Mouse (Mus musculus) CH12.LX (cell line): Measurements from ENCODE around the gene Armc8. TPM values are rescaled to one million over a fixed set of nuclear protein-coding genes. Genes with fewer than 3 reads are reported as not detected.
A peak's percentile ranks its signal among the peaks of the same experiment; 100 is the strongest.

Experiments used
- DNase-seq: peaks from one replicate; pipeline ENCODE4 v3.0.0-alpha.2; 2013; ENCODE audit errors: extremely low read depth
- H3K27ac ChIP-seq: 2 replicates; pipeline ENCODE4 v1.5.1; 2012; ENCODE audit warnings: low read depth, mild to moderate bottlenecking, control low read depth, moderate library complexity; ENCODE audit not compliant: insufficient read depth
- H3K27me3 ChIP-seq: replicated peaks from 2 replicates; pipeline ENCODE3; 2012; ENCODE audit warnings: inconsistent platforms
- H3K36me3 ChIP-seq, 2 experiments: replicated peaks in 1 of 2; 2 replicates each; pipeline versions ENCODE3 to v1.6.1; 2012; ENCODE audit warnings: inconsistent platforms in 1 of 2, low read length in 1 of 2, mild to moderate bottlenecking in 1 of 2, mixed read lengths in 1 of 2, moderate library complexity in 1 of 2; ENCODE audit not compliant: control insufficient read depth in 1 of 2, insufficient read depth in 1 of 2
- H3K4me1 ChIP-seq, 2 experiments: 2 replicates each; pipeline ENCODE4 v1.6.1; 2012; ENCODE audit warnings: inconsistent platforms in 1 of 2, moderate library complexity in 1 of 2; ENCODE audit not compliant: insufficient read depth in 2 of 2, control insufficient read depth in 1 of 2
- H3K4me2 ChIP-seq: 2 replicates; pipeline ENCODE4 v1.6.1; 2012; ENCODE audit warnings: low read depth, mild to moderate bottlenecking, control low read depth; ENCODE audit not compliant: poor library complexity, insufficient read depth, severe bottlenecking
- H3K4me3 ChIP-seq, 3 experiments: fragments of 150-350 bp in 1 of 3; sonication (generic) in 1 of 3; replicated peaks in 1 of 3; 2 replicates each; pipeline versions ENCODE3 to v1.5.1; 2011 to 2012; ENCODE audit warnings: low read depth in 2 of 3, low read length in 2 of 3, mild to moderate bottlenecking in 2 of 3, moderate library complexity in 2 of 3, control low read depth in 1 of 3, improper control_type of control experiment in 1 of 3, inconsistent platforms in 1 of 3, mixed read lengths in 1 of 3; ENCODE audit not compliant: poor library complexity in 1 of 3
- H3K79me2 ChIP-seq: replicated peaks from 2 replicates; pipeline ENCODE4 v1.6.1; 2012; ENCODE audit warnings: mild to moderate bottlenecking, moderate library complexity; ENCODE audit not compliant: control insufficient read depth, poor library complexity, insufficient read depth, severe bottlenecking; ENCODE audit errors: extremely low read depth
- H3K9ac ChIP-seq: 2 replicates; pipeline ENCODE4 v1.6.1; 2012; ENCODE audit warnings: low read depth, mild to moderate bottlenecking, control low read depth, moderate library complexity; ENCODE audit not compliant: insufficient read depth
- H3K9me3 ChIP-seq: replicated peaks from 2 replicates; pipeline ENCODE3; 2012; ENCODE audit warnings: low read length, inconsistent platforms, mixed read lengths
- BHLHE40 ChIP-seq: IDR thresholded peaks from 2 replicates; pipeline ENCODE4 v1.6.1; 2011; ENCODE audit warnings: mild to moderate bottlenecking, low read depth, low read length, improper control_type of control experiment
- CHD1 ChIP-seq: IDR thresholded peaks from 2 replicates; pipeline ENCODE4 v1.6.1; 2012; ENCODE audit warnings: low read depth, low read length, improper control_type of control experiment, inconsistent platforms
- CHD2 ChIP-seq: IDR thresholded peaks from 2 replicates; pipeline ENCODE4 v1.6.1; 2011; ENCODE audit warnings: low read length, improper control_type of control experiment
- CTCF ChIP-seq, 2 experiments: IDR thresholded peaks in 1 of 2; conservative IDR thresholded peaks in 1 of 2; 2 replicates each; pipeline ENCODE4 v1.5.1; 2011 to 2012; ENCODE audit warnings: low read depth in 2 of 2, low read length in 2 of 2, improper control_type of control experiment in 1 of 2, inconsistent platforms in 1 of 2, mild to moderate bottlenecking in 1 of 2, moderate library complexity in 1 of 2
- E2F4 ChIP-seq: IDR thresholded peaks from 2 replicates; pipeline ENCODE4 v1.6.1; 2011; ENCODE audit warnings: low read depth, low read length, improper control_type of control experiment; ENCODE audit not compliant: insufficient replicate concordance
- ELF1 ChIP-seq: IDR thresholded peaks from 2 replicates; pipeline ENCODE4 v1.6.1; 2014; ENCODE audit warnings: low read depth, mild to moderate bottlenecking, inconsistent platforms, low read length, improper control_type of control experiment
- EP300 ChIP-seq: IDR thresholded peaks from 2 replicates; pipeline ENCODE4 v1.6.1; 2011; ENCODE audit warnings: low read length, improper control_type of control experiment
- ETS1 ChIP-seq: conservative IDR thresholded peaks from 2 replicates; pipeline ENCODE4 v1.6.1; 2012; ENCODE audit warnings: low read depth, mild to moderate bottlenecking, inconsistent platforms, low read length, improper control_type of control experiment, moderate library complexity
- GABPA ChIP-seq: IDR thresholded peaks from 2 replicates; pipeline ENCODE4 v1.6.1; 2012; ENCODE audit warnings: low read depth, low read length, improper control_type of control experiment, inconsistent platforms; ENCODE audit not compliant: insufficient replicate concordance
- IRF4 ChIP-seq: IDR thresholded peaks from 2 replicates; pipeline ENCODE4 v1.6.1; 2014; ENCODE audit warnings: low read depth, mild to moderate bottlenecking, inconsistent platforms, low read length, improper control_type of control experiment
- JUN ChIP-seq: IDR thresholded peaks from 2 replicates; pipeline ENCODE4 v1.6.1; 2011; ENCODE audit warnings: low read depth, mild to moderate bottlenecking, low read length, improper control_type of control experiment, moderate library complexity; ENCODE audit not compliant: insufficient read depth
- JUND ChIP-seq: conservative IDR thresholded peaks from 2 replicates; pipeline ENCODE4 v1.6.1; 2011; ENCODE audit warnings: low read depth, low read length, improper control_type of control experiment
- KAT2A ChIP-seq: IDR thresholded peaks from 2 replicates; pipeline ENCODE4 v1.6.1; 2012; ENCODE audit warnings: low read length, improper control_type of control experiment, inconsistent platforms; ENCODE audit not compliant: insufficient replicate concordance
- MAFK ChIP-seq: IDR thresholded peaks from 2 replicates; pipeline ENCODE4 v1.6.1; 2011; ENCODE audit warnings: low read length, improper control_type of control experiment; ENCODE audit not compliant: insufficient replicate concordance
- MAX ChIP-seq: IDR thresholded peaks from 2 replicates; pipeline ENCODE4 v1.6.1; 2011; ENCODE audit warnings: low read length, improper control_type of control experiment
- MAZ ChIP-seq: IDR thresholded peaks from 2 replicates; pipeline ENCODE4 v1.6.1; 2012; ENCODE audit warnings: low read depth, mild to moderate bottlenecking, inconsistent platforms, low read length, improper control_type of control experiment, moderate library complexity
- MXI1 ChIP-seq: IDR thresholded peaks from 2 replicates; pipeline ENCODE4 v1.6.1; 2011; ENCODE audit warnings: mild to moderate bottlenecking, low read depth, low read length, improper control_type of control experiment
- MYC ChIP-seq: IDR thresholded peaks from 2 replicates; pipeline ENCODE4 v1.6.1; 2011; ENCODE audit warnings: low read depth, mild to moderate bottlenecking, improper control_type of control experiment, low read length
- NRF1 ChIP-seq: IDR thresholded peaks from 2 replicates; pipeline ENCODE4 v1.6.1; 2014; ENCODE audit warnings: low read depth, mild to moderate bottlenecking, inconsistent platforms, low read length, improper control_type of control experiment, moderate library complexity
- POLR2A ChIP-seq: IDR thresholded peaks from 2 replicates; pipeline ENCODE4 v1.6.1; 2011; ENCODE audit warnings: low read depth, mild to moderate bottlenecking, improper control_type of control experiment, low read length
- POLR2AphosphoS2 ChIP-seq: IDR thresholded peaks from 2 replicates; pipeline ENCODE4 v1.6.1; 2011; ENCODE audit warnings: low read depth, low read length, improper control_type of control experiment
- RAD21 ChIP-seq: IDR thresholded peaks from 2 replicates; pipeline ENCODE4 v1.6.1; 2011; ENCODE audit warnings: low read depth, mild to moderate bottlenecking, low read length, improper control_type of control experiment, moderate library complexity
- SIN3A ChIP-seq: IDR thresholded peaks from 2 replicates; pipeline ENCODE4 v1.6.1; 2012; ENCODE audit warnings: low read length, improper control_type of control experiment, inconsistent platforms
- SMC3 ChIP-seq: IDR thresholded peaks from 2 replicates; pipeline ENCODE4 v1.6.1; 2011; ENCODE audit warnings: low read depth, low read length, improper control_type of control experiment
- TBP ChIP-seq: conservative IDR thresholded peaks from 2 replicates; pipeline ENCODE4 v1.6.1; 2011; ENCODE audit warnings: low read depth, low read length, improper control_type of control experiment
- TCF12 ChIP-seq: IDR thresholded peaks from 2 replicates; pipeline ENCODE4 v1.6.1; 2014; ENCODE audit warnings: low read depth, mild to moderate bottlenecking, inconsistent platforms, low read length, improper control_type of control experiment
- UBTF ChIP-seq: IDR thresholded peaks from 2 replicates; pipeline ENCODE4 v1.6.1; 2012; ENCODE audit warnings: low read depth, mild to moderate bottlenecking, inconsistent platforms, low read length, improper control_type of control experiment, moderate library complexity
- ZC3H11A ChIP-seq: IDR thresholded peaks from 2 replicates; pipeline ENCODE4 v1.6.1; 2012; ENCODE audit warnings: low read depth, mild to moderate bottlenecking, inconsistent platforms, low read length, improper control_type of control experiment
- ZKSCAN1 ChIP-seq: IDR thresholded peaks from 2 replicates; pipeline ENCODE4 v1.6.1; 2012; ENCODE audit warnings: low read depth, inconsistent platforms, low read length, improper control_type of control experiment, borderline replicate concordance
- ZNF384 ChIP-seq: IDR thresholded peaks from 2 replicates; pipeline ENCODE4 v1.6.1; 2012; ENCODE audit warnings: low read depth, low read length, improper control_type of control experiment, inconsistent platforms
- dilution Hi-C: fragments of 300-500 bp; cut with MboI; formaldehyde crosslinking; loops from 2 replicates; pipeline ENCODE4 v1.14.3; 2020; ENCODE audit warnings: low sequenced_read_pairs; ENCODE audit not compliant: extremely low pct_unique_long_range_greater_than_20kb, extremely low pct_ligation_motif_present
- in situ Hi-C: fragments of 300-500 bp; cut with MboI; formaldehyde crosslinking; loops from 3 replicates; pipeline ENCODE4 v1.14.3; 2019; ENCODE audit warnings: low sequenced_read_pairs, low pct_ligation_motif_present, low pct_unique_long_range_greater_than_20kb, mixed read lengths
- polyA plus RNA-seq: library from polyadenylated mRNA; unstranded; fragments of >175 nt; gene quantifications from 2 replicates; pipeline ENCODE4 v1.2.1, GENCODE M21; 2012; ENCODE audit warnings: low read depth; ENCODE audit not compliant: insufficient read length
- total RNA-seq, 2 experiments: library from RNA; depleted of rRNA; stranded (reverse); fragments of 300-350 nt in 1 of 2; fragments of >200 nt in 1 of 2; gene quantifications; 2 replicates each; pipeline ENCODE4 v1.2.3; 2012 to 2014

Armc8 gene
- total and polyA plus RNA-seq, 3 experiments = 9.3 to 16.9 (median 15.3) TPM

DNA sequence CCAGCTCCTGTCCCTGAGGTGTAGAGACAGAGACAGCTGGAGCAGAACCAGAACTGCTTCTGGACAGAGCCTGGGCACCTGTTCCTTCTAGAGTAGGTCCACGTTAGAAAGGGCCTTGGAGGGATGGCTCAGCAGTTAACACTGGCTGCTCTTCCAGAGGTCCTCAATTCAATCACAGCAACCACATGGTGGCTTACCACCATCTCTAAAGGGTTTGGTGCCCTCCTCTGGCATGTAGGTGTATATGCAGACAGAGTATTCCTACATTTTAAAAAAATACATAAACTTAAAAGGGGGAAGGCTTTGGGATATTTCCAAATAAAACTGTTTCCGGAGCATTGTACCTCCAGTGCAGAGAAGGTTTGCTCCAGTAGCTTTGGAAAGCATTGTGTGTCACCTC, 12.0 kb upstream of the Armc8 start:
- no peak overlapping the region for H3K4me2 ChIP-seq
- peaks cover 24% of the 10 kb centered on the region for H3K79me2 ChIP-seq
- in situ Hi-C loops = no loop called here
- H3K27me3 ChIP-seq = no peaks in the 10 kb centered on the region
- H3K27ac ChIP-seq = no peak overlapping the region
- peak; percentile 65 for DNase-seq
- peaks cover 35 to 62% of the 10 kb centered on the region in 2 experiments for H3K36me3 ChIP-seq
- TF ChIP-seq KAT2A (no peak), IRF4 (peak; percentile 37; the same call in 1 of the 2 replicates), CTCF (conservative IDR thresholded peaks at IDR 0.05 in 1 of 2, IDR thresholded peaks at IDR 0.05 in 1 of 2; ENCODE audit: low read depth in 2 of 2, low read length in 2 of 2) (peak; percentile 33 to 89; a peak in 3 of 4 replicates), MAX (peak; percentile 86), RAD21 (peak; percentile 82), SMC3 (peak; percentile 65), MYC (peak; percentile 97), NRF1 (no peak), MXI1 (peak; percentile 53; the same call in 1 of the 2 replicates), SIN3A (0 out of 2 replicates have a peak, but pooled peaks have one; percentile 25), BHLHE40 (no peak), ZNF384 (peak; percentile 59)
- H3K9ac ChIP-seq = no peak overlapping the region
- H3K9me3 ChIP-seq = no peaks in the 10 kb centered on the region
- dilution Hi-C loops = no loop called here
- H3K4me3 ChIP-seq = no peak overlapping the region
- H3K4me1 ChIP-seq = peaks cover 7 to 21% of the 10 kb centered on the region in 2 experiments

DNA sequence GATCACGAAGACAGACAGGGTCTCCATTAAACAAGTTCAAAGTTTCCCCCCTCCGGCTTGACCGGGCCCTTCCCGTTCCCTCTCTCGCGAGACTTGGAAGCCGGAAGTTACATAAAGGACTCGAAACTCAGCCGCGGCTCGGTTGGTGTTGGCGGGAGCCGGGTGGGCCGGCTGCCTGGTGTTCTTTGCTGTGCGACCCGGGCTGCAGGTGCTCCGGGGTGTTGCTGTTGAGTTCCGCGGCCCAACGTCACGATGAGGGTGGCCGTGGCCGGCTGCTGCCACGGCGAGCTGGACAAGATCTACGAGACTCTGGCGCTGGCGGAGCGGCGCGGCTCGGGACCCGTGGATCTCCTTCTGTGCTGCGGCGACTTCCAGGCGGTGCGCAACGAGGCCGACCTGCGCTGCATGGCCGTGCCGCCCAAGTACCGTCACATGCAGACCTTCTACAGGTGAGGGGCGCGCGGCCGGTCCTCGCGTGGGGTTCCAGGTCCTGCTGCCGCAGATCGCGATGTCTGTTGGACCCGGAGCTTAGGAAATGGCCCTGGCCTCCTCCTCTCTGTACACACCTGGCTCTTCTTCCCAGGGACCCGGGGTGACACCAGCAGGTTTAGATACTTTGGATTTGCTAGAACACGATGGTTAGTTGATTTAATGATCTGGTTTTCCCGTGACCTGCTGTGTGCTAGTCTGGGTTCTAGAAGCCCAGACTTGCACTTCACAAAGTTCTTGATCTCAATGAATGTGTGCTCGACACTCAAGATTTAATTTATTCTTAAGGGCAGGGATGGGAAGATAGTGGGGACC, 7.2 kb upstream of the Armc8 start, which contains the start of gene Dbr1:
Dbr1 (plus strand) TSS at position 123 of the 804 bp plus-strand sequence.
- in situ Hi-C loops = loop anchor here (5.0 kb wide), 1 partner anchor 119 kb away; no protein-coding TSS in a partner anchor
- H3K79me2 ChIP-seq = peaks cover 24% of the 10 kb centered on the region
- peak within 1 kb of the TSS; percentile 82 to 100 (median 95) for H3K4me3 ChIP-seq
- dilution Hi-C loops = no loop called here
- DNase-seq = peak; percentile 95
- peak within 1 kb of the TSS; percentile 88 for H3K4me2 ChIP-seq
- no peaks in the 10 kb centered on the region for H3K27me3 ChIP-seq
- H3K9me3 ChIP-seq = no peaks in the 10 kb centered on the region
- H3K36me3 ChIP-seq = peaks cover 7 to 20% of the 10 kb centered on the region in 2 experiments
- peak within 1 kb of the TSS; percentile 98 for H3K9ac ChIP-seq
- H3K27ac ChIP-seq = peak within 1 kb of the TSS; percentile 89
- H3K4me1 ChIP-seq = peaks cover 7 to 26% of the 10 kb centered on the region in 2 experiments
- no peak for TF ChIP-seq ZC3H11A
- TF ChIP-seq ETS1 = no peak
- TF ChIP-seq MAFK = no peak
- no peak for TF ChIP-seq GABPA
- no peak for TF ChIP-seq EP300
- TF ChIP-seq ZKSCAN1 = no peak
- no peak for TF ChIP-seq CHD1
- peak; percentile 82 for TF ChIP-seq POLR2AphosphoS2
- TF ChIP-seq JUN = no peak
- peak; percentile 100 for TF ChIP-seq CHD2
- TF ChIP-seq MAZ = no peak
- peak; percentile 85 for TF ChIP-seq TCF12
- TF ChIP-seq NRF1 = no peak
- peak; percentile 76; the same call in 1 of the 2 replicates for TF ChIP-seq UBTF
- no peak for TF ChIP-seq RAD21
- peak; percentile 89; the same call in 1 of the 2 replicates for TF ChIP-seq E2F4
- TF ChIP-seq POLR2A = peak; percentile 94
- 0 out of 2 replicates have a peak, but pooled peaks have one; percentile 44 for TF ChIP-seq MXI1
- peak; percentile 93 for TF ChIP-seq ELF1
- TF ChIP-seq BHLHE40 = no peak
- TF ChIP-seq TBP = peak; percentile 93
- TF ChIP-seq IRF4 = peak; percentile 77
- TF ChIP-seq KAT2A = peak; percentile 72; the same call in 1 of the 2 replicates
- TF ChIP-seq JUND = no peak
